Mouse (Mus musculus): ENCODE measurements at regions not wholly inside any gene's neighbourhood (a gene's known extent, or its start where the extent isn't known, plus 50 kb on each side); places are given as distances from the start of the nearest gene placed in this dataset.

GRCm38 (mm10) chrX:42364137-42364536, 125.4 kb upstream of the Tex13c2 start:
- no peak for ATAC-seq (replicated peaks; ENCODE audit: low FRiP score)
- no peaks in the 10 kb centered on the region for H3K4me1 ChIP-seq
- no peaks in the 10 kb centered on the region for H3K36me3 ChIP-seq
- H3K27ac ChIP-seq, result no peak overlapping the region
- no peak overlapping the region for H3K9ac ChIP-seq
- 81% methylated on average over 1 of the region's 1 CpGs for WGBS
- no peak overlapping the region for H3K4me2 ChIP-seq
- H3K27me3 ChIP-seq, result no peaks in the 10 kb centered on the region
- H3K9me3 ChIP-seq (replicated peaks), result no peaks in the 10 kb centered on the region
- H3K4me3 ChIP-seq (replicated peaks), result no peak overlapping the region

DNA sequence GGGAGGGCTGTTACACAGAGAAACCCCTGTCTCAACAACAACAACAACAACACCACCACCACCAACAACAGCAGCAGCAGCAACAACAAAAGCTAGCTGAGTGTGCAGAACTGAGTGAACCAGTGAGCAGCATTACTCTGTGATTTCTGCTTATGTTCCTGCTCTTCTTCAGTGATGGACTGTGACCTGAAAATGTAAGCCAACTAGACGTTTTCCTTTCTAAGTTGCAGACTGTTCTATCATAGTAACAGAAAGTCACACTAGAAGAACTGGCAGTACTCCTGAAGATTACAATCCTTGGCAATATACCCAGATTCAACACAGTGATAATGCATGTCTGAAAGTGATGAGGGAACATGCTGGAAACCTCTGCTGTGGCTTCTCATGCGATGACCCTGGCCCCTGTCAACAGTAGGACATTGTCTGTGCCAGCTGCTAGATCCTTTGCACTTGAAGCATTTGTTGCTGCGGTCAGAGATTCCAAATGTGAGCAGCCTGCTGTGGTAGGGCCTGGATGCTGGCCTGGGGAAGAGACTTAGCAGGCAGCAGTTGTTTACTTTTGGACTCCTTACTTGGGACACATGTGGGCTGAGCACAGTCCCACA, 115.6 kb upstream of the Tex13c2 start:
- Histone ChIP-seq H3K27ac (no peak overlapping the region), H3K36me3 (no peaks in the 10 kb centered on the region), H3K27me3 (no peaks in the 10 kb centered on the region), H3K4me1 (no peaks in the 10 kb centered on the region), H3K4me3 (replicated peaks) (no peak overlapping the region), H3K9ac (no peak overlapping the region), H3K4me2 (no peak overlapping the region), H3K9me3 (replicated peaks) (no peaks in the 10 kb centered on the region)
- ATAC-seq (replicated peaks; ENCODE audit: low FRiP score), result no peak
- 52% methylated on average over 3 of the region's 3 CpGs for WGBS

DNA sequence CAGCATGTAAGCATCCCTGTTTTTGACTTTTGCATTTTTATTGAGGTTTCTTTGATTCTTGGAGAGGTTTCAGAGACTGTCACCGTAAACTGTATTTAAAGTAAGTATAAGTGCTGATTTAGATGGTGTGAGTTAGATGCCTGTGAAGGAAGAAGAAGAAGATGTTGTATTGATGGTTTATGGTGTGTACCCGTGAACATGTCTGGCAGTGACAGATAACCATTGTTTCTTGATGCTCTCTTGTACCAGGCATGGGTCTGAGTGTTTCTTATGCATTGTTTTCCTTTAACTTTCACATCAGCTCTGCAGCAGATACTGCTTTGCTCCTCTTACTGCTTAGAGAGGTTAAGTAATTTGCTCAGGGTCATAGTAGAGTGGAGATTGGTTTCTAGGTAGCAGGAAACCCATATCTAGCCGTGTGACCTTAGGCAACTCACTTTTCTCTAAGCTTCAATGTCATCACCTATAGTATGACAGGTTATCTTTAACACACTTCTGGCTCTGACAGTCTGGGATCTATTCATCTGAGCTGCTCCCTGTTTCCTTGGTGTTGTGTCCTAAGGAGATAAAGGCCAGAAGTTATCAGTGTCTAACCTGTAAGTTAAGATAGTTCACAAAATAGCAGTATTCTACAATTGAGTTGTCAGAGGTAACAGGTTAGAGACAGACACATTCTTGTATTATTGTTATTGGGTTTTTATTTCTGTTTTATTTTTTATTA, 95.5 kb upstream of the Tex13c2 start:
- Histone ChIP-seq H3K4me1 (no peaks in the 10 kb centered on the region), H3K4me2 (no peak overlapping the region), H3K27me3 (no peaks in the 10 kb centered on the region), H3K27ac (no peak overlapping the region), H3K9me3 (replicated peaks) (no peaks in the 10 kb centered on the region), H3K9ac (no peak overlapping the region), H3K36me3 (no peaks in the 10 kb centered on the region), H3K4me3 (replicated peaks) (no peak overlapping the region)
- WGBS, result 73% methylated on average over 3 of the region's 3 CpGs
- no peak for ATAC-seq (replicated peaks; ENCODE audit: low FRiP score)

- no peaks in the 10 kb centered on the region for H3K27me3 ChIP-seq
- no peak for ATAC-seq (replicated peaks; ENCODE audit: low FRiP score)
- WGBS, result 67% methylated on average over 4 of the region's 4 CpGs
Measured at GRCm38 (mm10) chrX:42396441-42396840, 93.0 kb upstream of the Tex13c2 start.

GRCm38 (mm10) chrX:42398836-42399235, 90.7 kb upstream of the Tex13c2 start:
- ATAC-seq (replicated peaks; ENCODE audit: low FRiP score), result 0 out of 2 replicates have a peak, but pooled peaks have one; percentile 33
- H3K4me1 ChIP-seq, result no peaks in the 10 kb centered on the region
- no peak overlapping the region for H3K9ac ChIP-seq
- H3K4me2 ChIP-seq, result no peak overlapping the region
- WGBS, result 46% methylated on average over 1 of the region's 1 CpGs
- H3K36me3 ChIP-seq, result no peaks in the 10 kb centered on the region
- no peaks in the 10 kb centered on the region for H3K9me3 ChIP-seq (replicated peaks)
- H3K27me3 ChIP-seq, result no peaks in the 10 kb centered on the region
- H3K4me3 ChIP-seq (replicated peaks), result no peak overlapping the region
- H3K27ac ChIP-seq, result no peak overlapping the region

More at GRCm38 (mm10) chrX:42396441-42396840, 93.0 kb upstream of the Tex13c2 start:
- no peaks in the 10 kb centered on the region for H3K36me3 ChIP-seq
- no peak overlapping the region for H3K9ac ChIP-seq
- no peaks in the 10 kb centered on the region for H3K4me1 ChIP-seq
- no peak overlapping the region for H3K27ac ChIP-seq
- no peak overlapping the region for H3K4me2 ChIP-seq
- H3K9me3 ChIP-seq (replicated peaks), result no peaks in the 10 kb centered on the region
- no peak overlapping the region for H3K4me3 ChIP-seq (replicated peaks)

DNA sequence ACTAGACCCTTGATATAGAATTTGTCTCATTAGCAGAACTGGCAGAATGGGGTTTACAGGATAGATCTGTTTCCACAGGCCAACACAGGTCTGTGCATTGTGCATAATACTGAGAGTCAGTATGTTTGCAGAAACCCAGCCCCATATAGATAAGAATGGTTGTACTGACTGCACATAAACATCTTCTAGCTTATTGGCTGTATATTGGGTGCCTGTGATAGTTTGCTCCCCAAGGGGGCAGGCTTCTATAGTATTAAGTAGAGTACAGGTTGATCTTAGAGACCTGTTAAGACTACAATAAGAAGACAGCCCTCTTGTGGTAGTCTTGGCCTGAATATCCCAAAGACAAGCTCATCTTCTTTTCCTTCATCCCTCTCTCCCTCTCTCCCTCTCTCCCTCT, 90.1 kb upstream of the Tex13c2 start:
- Histone ChIP-seq H3K4me1 (no peaks in the 10 kb centered on the region), H3K9ac (no peak overlapping the region), H3K27ac (peak overlapping the region; percentile 27; the same call in 1 of the 2 replicates), H3K36me3 (no peaks in the 10 kb centered on the region), H3K9me3 (replicated peaks) (no peaks in the 10 kb centered on the region), H3K4me3 (replicated peaks) (no peak overlapping the region), H3K27me3 (no peaks in the 10 kb centered on the region), H3K4me2 (no peak overlapping the region)
- ATAC-seq (replicated peaks; ENCODE audit: low FRiP score), result no peak

DNA sequence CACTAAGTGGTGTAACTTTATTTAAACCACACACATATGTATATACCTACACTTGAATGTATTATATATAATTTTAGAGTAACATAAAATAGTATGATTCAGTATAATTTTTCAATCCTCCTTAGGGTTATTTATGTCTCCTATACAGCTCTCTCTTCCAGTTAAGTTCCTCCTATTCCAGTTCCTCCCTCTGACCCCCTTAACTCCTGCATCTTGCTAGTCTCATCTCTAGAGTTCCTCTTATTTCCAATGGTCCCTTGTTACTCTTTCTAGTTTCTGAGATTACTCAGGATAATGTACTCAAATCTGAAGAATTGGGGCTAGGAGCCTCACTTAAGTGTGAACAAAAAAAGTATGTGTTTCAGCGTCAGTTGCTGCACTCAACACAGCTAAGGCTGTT, 88.4 kb upstream of the Tex13c2 start:
- Histone ChIP-seq H3K4me2 (no peak overlapping the region), H3K27ac (no peak overlapping the region), H3K4me1 (no peaks in the 10 kb centered on the region), H3K9ac (no peak overlapping the region), H3K27me3 (no peaks in the 10 kb centered on the region), H3K9me3 (replicated peaks) (no peaks in the 10 kb centered on the region), H3K4me3 (replicated peaks) (no peak overlapping the region), H3K36me3 (no peaks in the 10 kb centered on the region)
- 90% methylated on average over 1 of the region's 1 CpGs for WGBS
- no peak for ATAC-seq (replicated peaks; ENCODE audit: low FRiP score)

DNA sequence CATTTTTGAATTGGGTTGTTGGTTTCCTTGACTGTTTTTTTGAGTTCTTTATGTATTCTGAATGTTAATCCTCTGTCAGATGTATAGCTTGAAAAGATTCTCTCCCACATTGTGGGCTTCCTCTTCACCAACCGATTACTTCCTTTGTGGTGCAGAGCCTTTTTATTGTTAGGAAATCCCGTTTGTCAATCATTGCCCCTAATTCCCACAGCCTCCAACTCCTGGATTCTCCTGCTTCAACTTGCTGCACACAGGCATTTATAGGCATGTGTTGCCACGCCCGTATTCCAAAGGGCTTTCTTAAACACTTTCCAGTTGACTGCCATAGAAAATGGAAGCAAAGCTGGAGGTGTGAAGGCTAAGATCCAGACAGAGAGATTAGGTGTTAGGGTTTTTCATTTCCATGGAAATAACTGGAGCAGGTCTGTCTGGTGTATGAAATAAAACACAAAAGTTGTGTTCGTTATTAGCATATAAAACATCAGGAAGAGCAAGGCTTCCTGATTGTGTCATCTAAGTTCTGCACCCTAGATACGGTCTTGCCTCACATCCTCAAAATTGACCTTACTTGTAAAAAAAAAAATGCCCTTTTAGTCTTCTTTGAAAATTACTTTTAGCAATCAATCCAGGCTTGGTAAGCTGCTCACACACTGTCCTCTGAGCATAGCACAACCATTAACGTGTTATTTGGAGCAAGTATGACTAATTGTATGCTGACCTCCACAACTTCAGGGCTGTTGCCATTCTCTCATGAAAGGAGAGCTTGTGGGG, 87.7 kb upstream of the Tex13c2 start:
- Histone ChIP-seq H3K4me1 (no peaks in the 10 kb centered on the region), H3K36me3 (no peaks in the 10 kb centered on the region), H3K9ac (no peak overlapping the region), H3K4me3 (replicated peaks) (no peak overlapping the region), H3K4me2 (no peak overlapping the region), H3K27me3 (no peaks in the 10 kb centered on the region), H3K27ac (no peak overlapping the region), H3K9me3 (replicated peaks) (no peaks in the 10 kb centered on the region)
- 63% methylated on average over 7 of the region's 7 CpGs for WGBS
- ATAC-seq (replicated peaks; ENCODE audit: low FRiP score), result no peak

DNA sequence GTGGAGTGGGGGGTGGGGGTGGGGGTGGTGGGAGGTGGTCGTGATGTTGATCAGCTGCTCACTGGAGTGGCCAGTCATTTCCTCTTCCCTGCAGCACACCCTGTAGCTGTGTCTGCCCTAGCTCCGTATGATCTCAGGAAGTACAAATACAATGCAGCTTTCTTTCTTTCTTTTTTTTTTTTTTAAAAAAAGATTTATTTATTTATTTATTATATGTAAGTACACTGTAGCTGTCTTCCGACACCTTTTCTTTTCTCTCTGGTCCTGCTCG, 87.2 kb upstream of the Tex13c2 start:
- Histone ChIP-seq H3K9me3 (replicated peaks) (no peaks in the 10 kb centered on the region), H3K4me1 (no peaks in the 10 kb centered on the region), H3K27ac (no peak overlapping the region), H3K36me3 (no peaks in the 10 kb centered on the region), H3K4me2 (no peak overlapping the region), H3K27me3 (no peaks in the 10 kb centered on the region), H3K9ac (no peak overlapping the region), H3K4me3 (replicated peaks) (no peak overlapping the region)
- ATAC-seq (replicated peaks; ENCODE audit: low FRiP score), result no peak; the same call in 1 of the 2 replicates
- WGBS, result 57% methylated on average over 4 of the region's 4 CpGs

GRCm38 (mm10) chrX:42431851-42432635, 57.4 kb upstream of the Tex13c2 start:
- Histone ChIP-seq H3K9me3 (replicated peaks) (no peaks in the 10 kb centered on the region), H3K4me1 (no peaks in the 10 kb centered on the region), H3K4me3 (replicated peaks) (no peak overlapping the region), H3K27me3 (no peaks in the 10 kb centered on the region), H3K36me3 (no peaks in the 10 kb centered on the region), H3K4me2 (no peak overlapping the region), H3K9ac (no peak overlapping the region), H3K27ac (0 out of 2 replicates have a peak overlapping the region, but pooled peaks have one; percentile 16)
- ATAC-seq (replicated peaks; ENCODE audit: low FRiP score), result no peak
- WGBS, result 35% methylated on average over 7 of the region's 7 CpGs
